Mouse (Mus musculus) limb, embryonic 14.5 days (tissue): ENCODE data around the gene Gsc. TPM values are rescaled to one million over a fixed set of nuclear protein-coding genes. Genes with fewer than 3 reads are reported as not detected.
A peak's percentile ranks its signal among the peaks of the same experiment; 100 is the strongest.

Experiments used
- ATAC-seq: fragments of 200-750 bp; cut with Nextera tagmentation; 2 replicates; pipeline ENCODE4 v1.8.0; 2017; ENCODE audit warnings: low read depth, moderate number of reproducible peaks, moderate TSS enrichment; ENCODE audit not compliant: low FRiP score
- DNase-seq: peaks from one replicate; pipeline ENCODE4 v3.0.0-alpha.2; 2015; ENCODE audit warnings: low spot score
- H3K27ac ChIP-seq: fragments of 300-500 bp; sonication (generic); replicated peaks from 2 replicates; pipeline ENCODE4 v1.5.1; 2014; ENCODE audit warnings: low read depth, mild to moderate bottlenecking, low read length, moderate library complexity, mixed read lengths
- H3K27me3 ChIP-seq: fragments of 300-500 bp; sonication (generic); 2 replicates; pipeline ENCODE4 v1.6.1; 2014; ENCODE audit warnings: low read length, mixed read lengths; ENCODE audit not compliant: control insufficient read depth, insufficient read depth
- H3K36me3 ChIP-seq: fragments of 300-500 bp; sonication (generic); 2 replicates; pipeline ENCODE4 v1.6.1; 2014; ENCODE audit warnings: mild to moderate bottlenecking, low read length, moderate library complexity, mixed read lengths; ENCODE audit not compliant: control insufficient read depth, insufficient read depth
- H3K4me1 ChIP-seq: fragments of 300-500 bp; sonication (generic); 2 replicates; pipeline ENCODE4 v1.6.1; 2014; ENCODE audit warnings: antibody characterized with exemption, low read length, mixed read lengths; ENCODE audit not compliant: control insufficient read depth, insufficient read depth
- H3K4me2 ChIP-seq: fragments of 300-500 bp; sonication (generic); replicated peaks from 2 replicates; pipeline ENCODE4 v1.6.1; 2014; ENCODE audit warnings: low read depth, mild to moderate bottlenecking, low read length, moderate library complexity; ENCODE audit not compliant: severe bottlenecking
- H3K4me3 ChIP-seq: fragments of 300-500 bp; sonication (generic); replicated peaks from 2 replicates; pipeline ENCODE4 v1.5.1; 2014; ENCODE audit warnings: low read length
- H3K9ac ChIP-seq: fragments of 300-500 bp; sonication (generic); 2 replicates; pipeline ENCODE4 v1.6.1; 2014; ENCODE audit warnings: mild to moderate bottlenecking, low read depth, low read length, moderate library complexity; ENCODE audit not compliant: severe bottlenecking
- H3K9me3 ChIP-seq: fragments of 300-500 bp; sonication (generic); 2 replicates; pipeline ENCODE4 v1.6.1; 2016; ENCODE audit warnings: low read length; ENCODE audit not compliant: control insufficient read depth
- POLR2A ChIP-seq: fragments of 200-500 bp; IDR thresholded peaks from 2 replicates; pipeline ENCODE4 v1.8.0; 2012; ENCODE audit warnings: inconsistent platforms, mild to moderate bottlenecking, moderate library complexity, borderline replicate concordance; ENCODE audit not compliant: insufficient read depth, insufficient read length; ENCODE audit errors: extremely low read depth
- WGBS: fragments of 180-500 bp; shearing (Covaris S2); extraction: QIAGEN DNeasy Blood & Tissue Kit; methylation state at CpG from one replicate; pipeline ENCODE4 v1.1.7; 2014; 5-methylcytosine and 5-hydroxymethylcytosine counted together
- polyA plus RNA-seq, 2 experiments: library from polyadenylated mRNA; depleted of rRNA in 1 of 2; stranded (reverse) in 1 of 2; unstranded in 1 of 2; fragments of >200 nt; fragmentation: Nextera tagmentation in 1 of 2; extraction: Ambion mirVana in 1 of 2; gene quantifications; 2 replicates each; pipeline versions ENCODE4 v1.2.1 to v1.2.3; 2012 to 2014

The Gsc gene
- polyA plus RNA-seq, 2 experiments = 9.7 to 17.7 TPM

DNA sequence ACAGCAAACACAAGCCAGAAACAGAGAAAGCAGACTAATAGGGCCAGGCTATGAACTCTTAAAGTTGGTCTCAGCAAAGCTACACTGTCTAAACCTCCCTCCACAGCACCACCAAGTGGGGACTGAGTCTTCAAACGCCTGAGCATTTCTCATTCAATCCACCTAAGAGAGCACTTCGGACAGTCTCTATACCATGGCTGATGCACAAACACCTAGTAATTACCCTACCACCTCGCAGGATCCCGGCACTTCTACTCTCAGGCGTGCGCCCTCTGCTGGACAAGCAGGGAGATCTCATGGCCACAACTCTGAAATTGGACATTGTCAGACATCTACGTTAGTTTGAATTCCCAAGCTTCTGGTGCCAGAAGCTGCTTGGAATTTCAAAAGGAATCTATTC is 46.2 kb downstream of the Gsc start:
- DNase-seq (peak; percentile 52), ATAC-seq (0 out of 2 replicates have a peak, but pooled peaks have one; percentile 14)
- Histone ChIP-seq H3K36me3 (no peaks in the 10 kb centered on the region), H3K9ac (no peak overlapping the region), H3K27me3 (no peaks in the 10 kb centered on the region), H3K4me2 (no peak overlapping the region), H3K4me3 (no peak overlapping the region), H3K27ac (no peak overlapping the region), H3K4me1 (peaks cover 10% of the 10 kb centered on the region), H3K9me3 (no peaks in the 10 kb centered on the region)
- WGBS = 7% methylated on average over 7 of the region's 7 CpGs
- no peak for TF ChIP-seq POLR2A

DNA sequence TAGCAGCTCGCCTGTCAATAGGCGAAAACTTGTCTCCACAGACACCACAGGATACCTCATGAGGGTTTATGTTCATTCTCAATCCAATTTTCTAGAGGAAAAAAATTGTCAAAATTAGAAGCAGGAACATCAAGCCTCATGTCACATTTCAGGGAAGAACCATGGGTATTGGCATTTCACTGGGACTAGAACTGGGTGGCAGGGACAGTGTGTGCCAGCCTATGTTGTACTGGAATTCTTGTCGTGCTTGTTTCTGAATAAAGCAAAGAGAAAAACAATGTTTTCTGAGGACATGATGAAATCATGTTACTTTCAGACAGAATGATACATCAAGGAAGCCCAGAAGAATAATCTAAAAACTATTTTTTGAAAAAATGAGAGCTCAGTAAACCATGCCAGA is 47.5 kb downstream of the Gsc start:
- no peak for TF ChIP-seq POLR2A

GRCm38 (mm10) chr12:104422615-104423392 is 50.3 kb downstream of the Gsc start:
- H3K9ac ChIP-seq = no peak overlapping the region
- 0 out of 2 replicates have a peak overlapping the region, but pooled peaks have one; percentile 2 for H3K27ac ChIP-seq
- no peaks in the 10 kb centered on the region for H3K27me3 ChIP-seq
- H3K9me3 ChIP-seq = no peaks in the 10 kb centered on the region
- DNase-seq (peak; percentile 69), ATAC-seq (peak; percentile 61)
- TF ChIP-seq POLR2A = no peak
- no peaks in the 10 kb centered on the region for H3K36me3 ChIP-seq
- peaks cover 11% of the 10 kb centered on the region for H3K4me1 ChIP-seq
- H3K4me2 ChIP-seq = no peak overlapping the region
- no peak overlapping the region for H3K4me3 ChIP-seq
- 63% methylated on average over 11 of the region's 11 CpGs for WGBS

More for the DNA sequence above, 47.5 kb downstream of the Gsc start:
- no peak for DNase-seq
- H3K36me3 ChIP-seq = no peaks in the 10 kb centered on the region
- ATAC-seq = no peak
- WGBS = 74% methylated on average over 3 of the region's 3 CpGs
- peaks cover 11% of the 10 kb centered on the region for H3K4me1 ChIP-seq
- no peaks in the 10 kb centered on the region for H3K9me3 ChIP-seq
- H3K9ac ChIP-seq = no peak overlapping the region
- H3K27ac ChIP-seq = no peak overlapping the region
- no peaks in the 10 kb centered on the region for H3K27me3 ChIP-seq
- H3K4me2 ChIP-seq = no peak overlapping the region
- H3K4me3 ChIP-seq = no peak overlapping the region

Other genes starting within 250 kb of the Gsc start
- gene Serpina3g, start 237.1 kb downstream of the Gsc start, polyA plus RNA-seq (2012; rRNA removed) = 0.82 and 1.1 TPM in 2 replicates
- 0.87 and 1.1 TPM in 2 replicates for gene Serpina3g, start 237.1 kb downstream of the Gsc start, polyA plus RNA-seq (2014; fragmentation: Nextera tagmentation; extraction: Ambion mirVana)
- gene Serpina3i, start 210.2 kb downstream of the Gsc start, polyA plus RNA-seq (2012; rRNA removed) = 0.27 and 0.55 TPM in 2 replicates
- gene Serpina3i, start 210.2 kb downstream of the Gsc start, polyA plus RNA-seq (2014; fragmentation: Nextera tagmentation; extraction: Ambion mirVana) = 0.69 and 1.4 TPM in 2 replicates
- 0.22 and 0.36 TPM in 2 replicates for gene Serpina3j, start 158.8 kb downstream of the Gsc start, polyA plus RNA-seq (2012; rRNA removed)
- 0.32 and 0.72 TPM in 2 replicates for gene Serpina3j, start 158.8 kb downstream of the Gsc start, polyA plus RNA-seq (2014; fragmentation: Nextera tagmentation; extraction: Ambion mirVana)
- not detected in 2 replicates for gene Serpina3k, start 134.8 kb downstream of the Gsc start, polyA plus RNA-seq (2012; rRNA removed)
- not detected in 2 replicates for gene Serpina3k, start 134.8 kb downstream of the Gsc start, polyA plus RNA-seq (2014; fragmentation: Nextera tagmentation; extraction: Ambion mirVana)
- gene Serpina3m, start 134.8 kb downstream of the Gsc start, polyA plus RNA-seq (2012; rRNA removed) = not detected in 2 replicates
- not detected in 2 replicates for gene Serpina3m, start 134.8 kb downstream of the Gsc start, polyA plus RNA-seq (2014; fragmentation: Nextera tagmentation; extraction: Ambion mirVana)
- 7.4 and 9.1 TPM in 2 replicates for gene Serpina3n, start 66.6 kb downstream of the Gsc start, polyA plus RNA-seq (2012; rRNA removed)
- gene Serpina3n, start 66.6 kb downstream of the Gsc start, polyA plus RNA-seq (2014; fragmentation: Nextera tagmentation; extraction: Ambion mirVana) = 0.70 and 0.87 TPM in 2 replicates